Mouse (Mus musculus) erythroid progenitor cell, adult 5-6 weeks (primary cell): ENCODE measurements around the gene Palm. TPM values are rescaled to one million over a fixed set of nuclear protein-coding genes. Genes with fewer than 3 reads are reported as not detected.
A peak's percentile ranks its signal among the peaks of the same experiment; 100 is the strongest.

Experiments
- ATAC-seq: replicated peaks from 2 replicates; pipeline ENCODE4 v1.8.0; 2016; ENCODE audit warnings: moderate number of reproducible peaks, mild to moderate bottlenecking, moderate TSS enrichment, inconsistent platforms; ENCODE audit not compliant: poor library complexity, low FRiP score, severe bottlenecking
- total RNA-seq, 2 experiments: library from RNA; stranded (forward) in 1 of 2; stranded (reverse) in 1 of 2; fragments of 150-400 nt in 1 of 2; fragments of 186-747, 209-891 nt in 1 of 2; gene quantifications; 2 replicates each; pipeline versions ENCODE4 v1.2.3 to v1.2.4; 2015 to 2017; ENCODE audit warnings: low replicate concordance in 2 of 2

The Palm gene
- total RNA-seq, 2 experiments from 2014 or later, result 2.0 to 8.8 TPM

DNA sequence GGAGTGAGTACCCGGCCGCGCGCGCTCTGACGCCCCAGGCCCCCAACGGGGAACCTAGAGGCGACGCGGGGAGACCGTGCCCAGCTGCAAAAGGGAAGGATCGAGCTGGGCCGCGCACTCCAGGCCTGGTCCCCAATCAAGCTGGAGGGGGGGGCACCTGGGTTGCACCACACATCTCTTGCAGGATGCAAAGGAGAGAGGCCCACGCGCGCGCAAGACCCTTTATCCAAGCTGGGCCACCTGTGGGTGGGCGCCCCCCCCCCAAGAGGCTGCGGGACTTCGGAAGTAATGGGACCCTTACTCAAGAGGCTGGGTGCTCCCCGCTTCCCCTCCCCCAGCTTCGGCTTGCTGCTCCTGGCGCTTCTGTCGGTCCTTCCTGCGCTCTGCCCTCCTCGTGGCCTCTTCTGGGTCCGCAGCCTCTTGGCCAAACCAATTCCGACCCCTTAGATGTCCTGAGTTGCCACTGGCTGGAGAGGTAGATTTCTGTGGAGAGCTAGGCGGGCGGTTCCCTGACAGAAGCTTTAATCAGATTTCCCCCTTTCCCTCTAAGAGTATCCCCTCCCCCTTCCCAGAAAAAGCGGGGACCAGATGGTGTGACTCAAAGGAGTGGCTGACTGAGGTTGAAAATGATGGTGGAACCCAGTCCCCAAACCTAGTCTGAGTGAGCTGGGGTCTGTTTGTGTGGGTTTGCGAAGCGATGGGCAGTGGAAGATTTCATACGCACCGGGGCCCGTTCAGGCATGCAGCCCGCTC lies 542 bp downstream of the Palm start:
- ATAC-seq, result no peak

DNA sequence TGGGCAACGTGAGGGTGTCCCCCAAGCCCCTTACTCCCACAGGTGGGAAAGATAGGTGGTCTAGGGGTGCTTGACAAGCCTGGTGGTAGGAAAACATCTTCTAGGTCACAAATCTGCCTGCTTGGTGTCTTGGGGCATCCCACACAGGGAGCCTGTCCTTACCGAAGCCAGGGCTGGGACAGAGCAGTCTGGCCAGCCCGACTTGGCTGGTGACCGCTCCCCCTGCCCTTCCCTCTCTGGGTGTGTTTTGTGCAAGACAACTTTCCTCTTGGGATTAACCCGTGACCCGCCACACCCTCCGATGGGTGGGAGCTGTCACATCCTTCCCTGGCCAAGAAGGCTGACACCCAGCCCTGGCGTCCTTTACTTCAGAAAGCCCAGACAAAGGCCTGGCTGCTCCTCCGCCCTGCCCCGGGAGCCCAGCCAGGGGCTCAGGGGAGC lies 1.1 kb downstream of the Palm start:
- no peak for ATAC-seq

DNA sequence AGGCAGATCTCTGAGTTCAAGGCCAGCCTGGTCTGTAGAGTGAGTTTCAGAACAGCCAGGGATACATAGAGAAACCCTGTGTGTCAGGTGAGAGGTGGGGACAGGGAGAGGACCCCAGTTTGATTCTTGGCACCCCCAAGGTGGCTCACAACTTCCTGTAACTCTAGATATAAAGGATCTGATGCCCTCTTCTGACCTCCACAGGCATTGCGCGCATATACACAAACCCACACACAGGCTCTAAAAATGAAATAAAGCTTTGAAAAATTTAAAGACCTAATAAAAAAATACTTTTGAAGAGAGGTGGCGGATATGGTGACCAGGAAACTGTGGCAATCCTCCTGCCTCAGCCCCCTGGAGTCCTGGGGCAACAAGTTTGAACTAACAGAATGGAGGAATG lies 2.5 kb downstream of the Palm start:
- ATAC-seq, result no peak

DNA sequence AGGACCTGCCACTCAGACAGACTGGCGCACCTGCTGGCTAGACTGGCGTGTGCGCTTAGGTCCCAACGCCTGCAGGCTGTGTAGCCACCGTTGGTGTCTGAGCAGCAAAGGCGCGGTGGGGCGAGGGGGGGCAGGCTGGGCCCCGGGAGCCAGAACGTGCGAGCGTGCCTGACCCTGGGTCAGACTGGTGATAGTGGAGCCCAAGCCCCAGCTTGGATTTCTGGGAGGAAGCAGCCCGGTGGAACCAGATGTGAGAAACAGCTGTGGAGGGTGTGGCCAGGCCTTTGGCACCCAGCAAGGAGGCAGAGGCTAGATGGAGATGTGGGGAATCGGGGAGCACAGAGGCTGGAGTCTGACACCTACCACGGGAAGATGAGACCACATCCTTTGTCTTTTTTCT lies 4.0 kb downstream of the Palm start:
- ATAC-seq, result no peak

DNA sequence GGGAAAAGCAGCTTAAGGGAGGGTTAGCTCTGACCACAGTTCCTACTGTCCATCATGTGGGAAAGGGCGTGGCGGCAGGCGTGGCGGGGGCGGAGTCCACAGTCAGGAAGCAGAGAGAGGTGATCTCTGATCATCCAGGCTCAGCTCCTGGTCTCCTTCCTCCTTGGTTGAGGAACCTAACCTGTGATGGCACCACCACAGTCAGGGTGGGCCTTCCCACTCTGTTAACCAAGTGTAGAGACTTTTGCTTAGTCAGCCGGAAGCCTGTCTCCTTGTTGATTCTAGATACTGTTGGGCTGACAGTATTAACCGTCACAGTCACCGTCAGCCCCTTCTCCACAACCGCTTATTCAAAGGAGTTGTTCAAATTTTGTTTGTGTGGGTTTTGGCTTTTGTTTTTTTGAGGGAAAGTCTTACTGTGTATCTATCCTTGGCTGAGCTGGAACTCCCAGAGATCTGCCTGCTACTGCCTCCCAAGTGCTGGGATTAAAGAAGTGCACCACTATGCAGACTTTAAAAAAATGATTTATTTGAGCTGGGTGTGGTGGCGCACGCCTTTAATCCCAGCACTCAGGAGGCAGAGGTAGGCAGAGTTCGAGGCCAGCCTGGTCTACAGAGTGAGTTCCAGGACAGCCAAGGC lies 5.0 kb downstream of the Palm start:
- no peak for ATAC-seq

DNA sequence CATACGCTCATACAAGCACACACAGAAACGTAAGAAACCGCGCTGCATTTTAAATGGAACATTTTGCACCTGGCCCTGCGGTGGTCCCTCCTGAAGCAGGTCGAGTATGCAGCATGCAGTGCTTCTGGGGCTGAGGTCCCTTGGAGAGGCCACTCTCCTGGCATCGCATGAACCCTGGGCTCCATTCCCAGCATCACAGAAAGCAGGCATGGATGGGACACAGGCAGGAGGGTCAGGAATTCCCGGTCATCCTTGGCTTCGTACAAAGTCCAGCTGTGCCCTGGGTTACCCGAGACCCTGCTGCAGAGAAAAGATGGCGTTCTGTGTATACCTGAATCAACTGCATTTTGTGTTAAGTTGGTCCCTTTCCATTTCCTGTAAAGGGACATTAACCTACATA lies 7.1 kb downstream of the Palm start:
- no peak for ATAC-seq

DNA sequence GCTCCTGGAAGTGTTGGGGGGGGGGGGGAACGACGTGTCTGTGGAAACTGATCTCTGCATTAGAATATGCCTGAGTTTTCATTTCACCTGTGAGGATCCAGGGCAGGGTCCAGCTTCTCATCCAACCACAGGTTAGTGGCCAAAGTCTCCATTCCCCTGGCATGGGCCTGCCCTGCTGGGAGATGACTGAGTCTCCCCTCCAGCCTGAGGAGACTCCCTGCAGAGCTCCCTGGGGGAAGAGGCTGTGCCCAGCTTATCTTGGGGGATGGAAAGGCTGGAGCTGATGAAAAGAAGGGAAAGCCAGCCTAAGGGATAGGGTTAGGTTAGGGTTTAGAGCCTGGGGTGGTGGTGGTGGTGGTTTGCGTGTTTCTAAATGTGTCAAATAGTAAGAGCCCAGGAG lies 8.5 kb downstream of the Palm start:
- no peak for ATAC-seq

DNA sequence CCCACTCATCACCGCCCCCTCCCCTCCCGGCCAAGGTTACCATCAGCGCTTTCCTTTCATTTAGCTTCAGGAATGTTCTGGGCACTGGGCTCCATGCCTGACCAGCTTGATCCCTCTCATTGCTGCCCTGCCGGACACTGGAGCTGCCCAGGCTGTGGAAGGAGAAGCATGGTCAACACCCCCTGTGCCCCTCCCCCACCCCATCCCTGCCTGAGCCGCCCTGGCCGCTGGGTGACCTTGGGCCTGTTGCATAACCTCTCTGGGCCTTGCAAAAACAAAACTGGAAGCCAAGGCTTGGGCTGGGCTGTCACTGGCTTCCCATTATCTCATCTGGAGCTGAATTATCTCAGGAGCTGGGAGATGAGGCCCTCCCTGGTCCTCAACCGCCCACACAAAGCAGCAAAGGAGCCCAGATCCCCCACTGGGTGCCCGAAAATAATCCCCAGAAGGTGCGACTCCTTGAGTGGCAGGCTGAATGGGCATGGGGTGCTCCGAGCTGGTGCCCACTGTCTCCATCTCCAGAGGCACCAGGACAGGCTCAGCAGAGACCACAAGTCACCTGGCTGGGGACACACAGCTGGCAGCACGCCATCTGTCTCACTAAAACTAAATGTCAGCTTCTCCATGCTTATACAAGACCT lies 9.1 kb downstream of the Palm start:
- ATAC-seq, result no peak

DNA sequence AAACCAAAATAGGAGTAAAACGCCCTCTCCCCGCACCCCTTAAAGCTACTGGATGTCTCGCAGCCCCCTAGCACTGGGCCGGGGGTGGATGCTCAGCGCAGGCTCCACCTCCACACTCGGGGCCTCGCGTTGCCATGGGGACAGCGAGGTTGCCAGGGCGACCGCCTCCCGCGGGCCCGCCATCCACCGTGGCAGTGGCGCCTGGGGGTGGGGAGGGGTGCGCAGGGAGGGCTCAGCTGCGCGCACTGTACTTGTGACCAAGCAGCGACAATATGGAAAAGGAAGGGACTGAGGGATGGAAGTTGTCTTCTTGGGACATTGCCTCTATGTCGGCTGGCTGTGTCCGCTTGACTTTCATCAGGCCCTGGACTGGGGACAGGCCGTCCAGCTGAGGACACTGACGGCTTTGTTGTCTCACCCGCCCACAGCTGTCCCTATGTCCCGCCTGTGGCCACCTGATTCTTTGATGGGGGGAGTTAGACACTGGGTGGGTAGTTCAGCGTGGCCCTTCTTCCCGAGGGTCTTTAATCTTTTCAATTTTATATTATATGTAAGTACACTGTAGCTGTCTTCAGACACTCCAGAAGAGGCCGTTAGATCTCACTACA lies 10.4 kb downstream of the Palm start:
- no peak for ATAC-seq

DNA sequence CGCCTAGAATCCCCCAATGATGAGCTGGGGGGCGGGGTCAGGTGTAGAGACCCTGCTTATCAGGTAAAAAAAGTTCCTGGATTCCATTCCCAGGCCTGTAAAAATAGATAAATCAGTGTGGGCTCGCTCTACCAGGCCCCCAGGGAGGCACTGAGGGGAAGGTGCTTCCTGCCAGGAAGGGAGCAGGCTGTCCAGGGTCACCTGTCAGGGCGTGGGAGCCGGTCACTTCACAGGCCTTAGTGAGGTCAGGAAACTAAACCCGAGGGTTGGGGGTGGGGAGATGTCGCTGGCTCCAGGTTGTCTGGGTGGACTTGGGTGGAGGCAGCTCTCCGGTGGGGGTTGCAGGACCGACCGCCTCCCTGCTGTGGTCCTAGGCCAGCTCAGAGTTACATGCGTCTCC lies 12.3 kb downstream of the Palm start:
- no peak for ATAC-seq

DNA sequence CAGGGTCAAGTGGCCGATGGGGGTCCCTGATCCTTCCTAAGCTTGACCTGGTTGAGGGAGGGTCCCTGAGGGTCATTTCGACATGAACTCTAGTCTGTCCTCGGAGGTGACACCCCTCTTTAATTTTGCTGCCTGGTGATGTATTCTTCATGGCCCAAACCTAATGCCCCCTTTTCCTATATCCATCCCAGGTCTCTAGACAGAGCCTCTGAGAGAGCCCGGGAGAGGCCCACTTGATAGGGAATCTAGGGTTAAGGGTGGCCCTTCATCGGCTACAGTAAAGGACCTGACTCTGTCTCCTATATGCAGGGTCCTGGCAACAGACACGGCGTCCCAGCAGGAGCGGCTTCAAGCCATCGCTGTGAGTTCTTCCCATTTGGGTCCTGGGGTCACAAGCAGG lies 13.0 kb downstream of the Palm start:
- no peak for ATAC-seq

DNA sequence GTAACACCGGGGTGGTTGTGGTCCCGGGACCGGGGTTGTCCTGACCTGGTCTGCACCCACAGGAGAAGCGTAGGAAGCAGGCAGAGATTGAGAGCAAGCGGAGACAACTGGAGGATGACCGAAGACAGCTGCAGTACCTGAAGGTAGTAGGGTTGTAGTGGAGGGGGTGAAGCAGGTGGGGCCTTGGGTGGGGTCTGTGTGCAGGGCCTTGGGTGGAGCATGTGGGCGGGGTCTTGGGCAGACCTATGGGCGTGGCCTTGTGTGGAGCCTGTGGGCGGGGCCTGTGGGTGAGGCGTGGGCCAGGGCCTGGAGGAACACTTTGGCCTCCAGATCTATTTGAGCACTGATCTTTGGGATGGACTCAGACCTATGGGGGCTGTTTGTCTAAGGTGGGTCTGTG lies 13.6 kb downstream of the Palm start:
- 0 out of 2 replicates have a peak, but pooled peaks have one; percentile 20 for ATAC-seq

DNA sequence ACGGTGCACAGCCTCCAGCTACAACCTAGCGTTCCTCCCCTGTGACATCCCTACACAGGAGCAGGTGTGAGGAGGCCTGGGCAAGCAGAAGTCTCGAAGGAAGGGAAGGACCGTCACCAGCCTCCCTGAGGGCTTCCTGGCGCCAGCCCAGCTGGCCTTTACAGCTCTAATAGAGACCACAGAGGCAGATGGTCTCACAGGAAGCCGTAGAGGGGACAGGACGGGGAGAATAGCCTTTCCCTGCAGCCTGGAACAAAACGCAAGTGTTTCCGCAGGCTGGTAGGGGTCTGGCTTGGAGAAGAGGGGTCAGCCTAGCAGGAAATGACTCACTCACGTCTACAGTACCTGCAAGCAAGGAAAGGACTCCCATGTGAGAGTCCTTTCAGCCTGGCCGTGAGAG lies 14.5 kb downstream of the Palm start:
- no peak for ATAC-seq

DNA sequence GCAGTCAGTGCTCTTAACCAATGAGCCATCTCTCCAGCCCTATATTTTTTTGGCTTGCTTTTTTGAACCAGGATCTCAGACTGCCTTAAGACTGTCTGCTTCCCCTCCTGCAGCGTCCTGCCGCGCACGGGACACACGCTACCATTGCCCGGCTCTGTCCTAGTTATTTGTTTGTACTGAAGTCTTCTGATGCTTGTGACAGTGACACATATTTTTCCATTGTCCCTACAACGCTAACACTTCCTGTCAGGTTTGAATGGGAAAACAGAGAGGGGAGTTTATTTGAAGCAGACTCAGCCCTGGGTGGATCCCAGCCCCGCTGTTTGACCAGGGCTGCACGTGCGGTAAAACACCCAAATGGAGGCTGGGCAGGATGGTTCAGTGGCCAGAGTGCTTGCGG lies 15.4 kb downstream of the Palm start:
- ATAC-seq, result no peak

DNA sequence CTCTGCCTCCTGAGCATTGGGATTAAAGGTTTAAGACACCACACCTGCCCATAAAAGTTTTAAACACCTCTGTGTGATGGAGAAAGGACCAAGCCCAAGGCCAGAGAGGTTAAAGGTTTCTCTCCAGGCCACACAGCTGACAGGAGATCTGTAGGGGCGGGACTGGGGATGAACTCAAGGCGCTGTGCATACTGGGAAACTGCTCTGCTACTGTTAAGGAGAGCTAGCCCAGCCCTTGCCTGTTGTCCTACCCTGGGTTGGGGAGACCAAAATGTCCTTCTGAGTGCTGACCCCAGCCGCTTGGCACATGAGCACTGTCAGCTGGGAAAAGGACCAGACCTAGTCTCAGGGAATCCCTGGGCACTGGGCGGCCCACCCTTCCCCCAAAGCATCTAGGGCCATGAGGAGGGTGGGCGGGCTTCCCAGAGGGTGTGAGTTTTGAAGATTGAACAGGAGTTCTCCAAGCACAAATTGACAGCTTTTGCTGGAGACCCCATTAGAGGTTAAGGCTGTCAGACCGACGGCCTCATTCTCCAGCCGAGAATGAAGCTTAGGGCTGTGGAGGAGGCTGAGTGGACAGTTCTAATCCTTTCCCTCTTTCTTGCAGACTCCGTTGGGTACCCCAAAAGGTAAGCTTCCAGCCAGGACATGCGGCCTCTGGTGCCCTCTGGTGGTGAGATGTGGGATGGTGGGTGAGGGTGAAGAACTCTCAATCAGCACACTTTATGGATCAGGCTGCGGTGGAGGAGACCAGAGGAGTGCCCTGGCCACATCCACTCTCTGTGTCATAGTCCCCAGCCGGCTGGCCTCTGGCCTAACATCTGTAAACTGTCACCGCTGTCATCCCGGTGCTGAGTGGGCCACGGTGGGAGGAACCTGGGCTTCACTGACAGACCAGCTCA lies 18.6 kb downstream of the Palm start:
- ATAC-seq, result peak; percentile 62

DNA sequence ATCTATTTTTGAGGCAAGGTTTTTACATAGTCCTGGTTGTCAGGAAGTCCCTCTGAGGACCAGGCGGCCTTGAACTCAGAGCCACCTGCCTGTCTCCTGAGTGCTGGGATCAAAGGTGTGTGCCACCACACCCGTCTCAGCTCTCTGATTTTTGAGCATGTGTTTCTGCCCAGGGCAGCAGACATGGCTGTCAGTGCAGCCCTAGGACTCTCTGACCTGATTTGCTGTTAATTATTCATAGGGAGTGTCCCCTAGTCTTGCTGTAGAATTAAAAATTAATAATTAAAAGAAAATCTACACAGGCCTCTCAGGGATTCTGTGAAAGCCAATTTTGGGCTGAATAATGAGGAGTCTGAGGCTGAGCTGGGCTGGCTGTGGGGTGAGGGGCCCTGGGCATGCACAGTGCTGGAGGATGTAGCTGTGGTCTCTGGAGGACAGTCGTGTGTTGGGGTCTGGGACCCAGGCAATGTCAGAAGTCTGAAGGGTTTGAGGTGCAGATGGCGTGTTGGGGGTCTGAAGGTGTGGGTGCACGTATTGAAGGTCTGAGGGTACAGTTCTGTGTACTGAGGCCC lies 21.0 kb downstream of the Palm start:
- ATAC-seq, result no peak

DNA sequence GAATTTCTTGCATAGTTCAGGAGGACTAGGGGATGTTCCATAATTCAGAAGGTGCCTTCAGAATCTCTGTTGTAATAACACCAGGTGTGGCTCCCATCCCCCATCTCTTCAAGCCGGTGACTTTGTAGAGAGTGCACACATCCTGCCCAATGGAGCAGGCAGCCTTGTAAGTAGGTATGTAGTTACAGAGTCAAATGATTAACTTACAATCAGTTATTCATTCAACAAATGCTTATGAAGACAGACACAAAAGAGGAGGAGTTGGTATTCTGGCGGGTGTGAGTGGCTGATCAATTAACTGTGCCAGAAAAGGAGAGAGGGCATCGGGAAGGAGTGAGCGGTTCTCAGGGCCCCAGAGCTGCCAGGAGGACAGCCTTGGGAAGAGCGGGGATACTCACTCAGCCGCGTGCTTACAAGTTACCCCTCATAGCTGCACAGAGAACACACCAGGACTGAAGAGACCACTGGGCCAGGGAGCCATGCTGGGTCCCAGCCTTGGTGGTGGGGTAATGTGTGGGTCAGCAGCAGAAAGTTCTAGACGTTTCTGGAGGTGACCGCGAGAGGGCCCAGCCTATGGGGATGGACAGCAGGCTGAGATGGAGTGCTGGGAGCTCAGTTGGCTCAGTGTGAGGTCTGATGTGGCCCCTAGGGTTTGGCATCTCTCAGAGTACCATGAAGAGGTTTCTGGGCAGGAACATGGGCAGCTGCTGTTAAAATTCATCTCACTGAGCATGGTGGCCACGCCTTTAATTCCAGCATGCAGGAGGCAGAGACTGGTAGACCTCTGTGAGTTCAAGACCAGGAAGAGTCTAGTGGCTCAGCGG lies 22.5 kb downstream of the Palm start:
- no peak for ATAC-seq

DNA sequence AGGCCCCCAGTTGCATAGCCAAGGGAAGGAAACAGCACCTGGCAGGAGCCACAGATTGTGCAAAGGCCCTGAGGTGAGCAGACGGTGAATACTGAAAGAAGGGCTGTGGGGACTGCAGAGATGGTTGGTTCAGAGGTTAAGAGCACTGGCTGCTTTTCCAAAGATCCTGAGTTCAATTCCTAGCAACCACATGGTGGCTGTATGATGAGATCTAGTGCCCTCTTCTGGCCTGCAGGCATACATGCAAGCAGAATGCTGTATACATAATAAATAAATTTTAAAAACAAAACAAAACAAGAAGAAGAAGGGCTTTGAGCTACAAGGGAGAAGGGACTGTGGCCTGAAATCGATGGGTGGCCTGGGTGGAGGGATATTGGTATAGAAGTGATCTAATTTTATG lies 23.7 kb downstream of the Palm start:
- no peak for ATAC-seq

DNA sequence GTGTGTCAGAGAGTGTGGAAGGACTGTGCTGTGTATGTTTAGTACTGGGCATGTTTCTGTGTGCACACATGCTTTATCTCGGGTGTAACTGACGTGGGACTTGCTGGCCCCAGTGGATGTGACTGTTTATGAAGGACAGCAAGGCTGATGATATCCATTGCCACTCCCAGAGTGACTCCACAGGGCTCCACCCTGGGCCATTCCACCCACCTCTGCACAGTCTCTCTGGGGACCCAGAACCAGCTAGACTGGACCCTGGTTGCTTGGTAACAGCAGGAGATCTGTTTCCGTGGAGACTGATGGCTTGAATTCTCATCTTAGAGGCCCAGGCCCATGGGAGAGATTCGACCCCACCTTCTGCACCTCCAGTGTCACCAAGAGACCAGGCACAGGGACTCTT lies 24.9 kb downstream of the Palm start:
- no peak for ATAC-seq
